Mouse (Mus musculus): Measurements from ENCODE around the gene Trp53i11.

The Trp53i11 gene

DNA sequence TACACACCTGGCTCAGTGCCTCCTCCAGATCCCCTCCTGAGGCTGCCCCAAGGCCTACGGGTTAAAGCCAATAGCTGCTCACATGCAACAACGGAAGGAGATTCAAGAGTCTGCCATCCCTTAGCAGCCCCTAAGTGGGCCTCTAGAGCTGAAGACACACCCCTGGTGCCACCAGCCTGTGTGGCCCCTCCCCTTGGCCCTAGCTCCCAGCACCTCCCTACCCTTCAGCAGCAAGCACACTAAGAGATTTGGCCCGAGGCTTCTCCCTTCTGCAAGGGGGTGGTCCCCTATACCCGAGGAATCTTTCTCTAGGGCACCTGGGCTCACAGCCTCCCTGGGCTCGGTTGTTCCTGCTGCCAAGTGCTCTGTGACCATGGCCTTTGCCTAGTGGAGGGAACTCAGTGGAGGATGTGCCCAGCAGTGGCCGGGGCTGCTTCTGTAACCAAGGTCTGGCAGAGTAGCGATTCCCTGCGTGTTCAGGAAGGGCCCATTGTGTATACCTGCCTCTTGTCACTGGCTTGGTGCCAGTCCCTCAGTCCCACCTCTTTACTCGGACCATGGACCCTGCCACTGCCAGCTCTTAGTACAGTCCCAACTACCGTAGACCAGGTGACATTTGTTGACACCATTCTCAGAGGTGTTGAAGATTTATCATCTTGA is 13.5 kb downstream of the Trp53i11 start:
- DNase-seq (ENCODE audit: low spot score): no peak

DNA sequence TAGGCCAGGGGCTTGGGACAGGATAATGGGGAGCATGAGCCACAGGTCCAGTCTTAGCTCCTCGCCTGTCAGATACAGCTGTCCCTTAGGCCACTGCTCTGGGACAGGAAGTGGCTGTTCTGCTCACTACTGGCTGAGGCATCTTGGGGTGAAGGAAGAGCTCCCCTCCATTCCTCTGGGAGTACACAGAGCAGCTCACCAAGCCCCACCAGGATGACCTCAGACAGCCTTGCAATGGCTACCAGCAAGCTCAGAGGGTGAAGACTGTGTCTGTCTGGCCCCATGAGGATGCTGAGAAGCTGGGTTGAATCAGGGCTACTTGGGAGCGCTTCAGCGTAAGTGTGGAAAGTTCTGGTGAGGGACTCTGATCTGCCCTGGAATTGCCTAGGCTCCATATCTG is 14.6 kb downstream of the Trp53i11 start:
- no peak for DNase-seq (ENCODE audit: low spot score)

DNA sequence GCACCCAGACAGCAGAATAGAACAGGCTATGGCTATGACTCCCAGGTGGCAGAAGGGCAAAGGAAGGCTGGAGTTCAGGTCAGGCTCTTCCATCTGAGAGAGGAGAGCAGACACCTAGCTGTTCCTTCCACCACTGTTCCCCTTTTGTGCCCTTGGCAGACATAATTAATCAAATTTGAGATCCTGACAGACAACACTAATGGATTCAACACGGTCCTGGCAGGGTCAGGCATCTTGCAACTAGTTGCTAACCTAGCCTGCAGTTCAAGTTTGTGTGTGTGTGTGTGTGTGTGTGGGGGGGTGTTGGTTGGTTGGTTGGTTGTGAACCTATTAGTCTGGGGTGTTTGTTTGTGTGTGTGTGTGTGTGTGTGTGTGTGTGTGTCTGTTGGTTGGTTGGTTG is 15.4 kb downstream of the Trp53i11 start:
- DNase-seq (ENCODE audit: low spot score): no peak

DNA sequence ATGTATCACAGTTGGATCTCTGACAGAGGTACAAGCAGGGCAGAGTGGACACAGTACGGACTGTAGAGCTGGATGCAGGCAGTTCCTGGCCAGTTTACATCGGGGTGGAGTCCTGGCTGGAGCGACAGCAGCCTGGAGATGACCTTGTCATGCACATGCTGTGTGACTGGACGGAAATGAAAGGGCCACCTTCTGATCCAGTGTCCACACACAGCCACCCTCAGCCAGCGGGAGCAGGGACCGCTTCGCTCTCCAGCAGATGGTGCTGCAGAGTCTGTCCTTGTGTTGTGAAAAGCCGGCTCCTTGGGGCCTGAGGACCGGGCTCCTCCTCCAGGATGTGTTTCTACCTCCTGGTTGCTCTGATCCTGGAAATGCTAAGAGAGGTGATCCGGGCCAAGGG is 16.3 kb downstream of the Trp53i11 start:
- DNase-seq (ENCODE audit: low spot score): no peak

DNA sequence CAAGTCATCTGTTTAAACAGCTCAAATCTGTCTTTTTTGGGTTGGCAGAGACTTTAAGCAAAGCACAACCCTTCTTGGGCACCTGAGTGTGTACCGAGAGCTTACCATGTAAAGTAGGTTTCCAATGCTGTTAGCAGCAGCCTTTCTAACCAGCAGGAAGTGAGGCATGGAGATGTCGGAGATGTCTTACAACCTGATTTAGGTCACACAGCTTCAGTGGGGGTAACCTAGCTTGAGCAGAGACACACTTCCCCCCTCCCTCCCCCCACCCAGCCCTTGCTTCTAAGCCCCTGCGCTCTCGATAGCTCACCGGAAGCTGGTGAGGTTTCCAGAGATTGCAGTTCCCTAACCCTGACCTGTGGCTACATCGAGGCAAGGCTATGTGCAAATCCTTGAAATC is 17.2 kb downstream of the Trp53i11 start:
- DNase-seq (ENCODE audit: low spot score): no peak

DNA sequence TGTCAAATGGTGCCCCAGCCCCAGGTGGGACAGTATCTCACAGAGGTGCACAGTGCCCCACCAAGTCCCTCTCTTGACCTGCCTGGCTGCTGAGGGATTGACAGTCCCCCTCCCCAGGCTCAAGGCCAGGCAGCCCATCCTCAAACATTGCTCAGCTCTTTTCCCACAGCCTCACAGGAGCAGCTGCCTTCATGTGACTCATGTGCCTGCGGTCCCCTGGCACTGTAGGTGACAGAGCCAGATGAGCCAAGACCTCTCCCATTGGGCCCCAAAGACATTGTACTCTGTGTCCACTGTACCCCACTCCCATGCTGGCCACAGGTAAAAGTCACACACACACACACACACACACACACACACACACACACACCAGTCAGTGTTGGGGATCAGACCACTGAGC is 18.8 kb downstream of the Trp53i11 start:
- DNase-seq (ENCODE audit: low spot score): no peak

DNA sequence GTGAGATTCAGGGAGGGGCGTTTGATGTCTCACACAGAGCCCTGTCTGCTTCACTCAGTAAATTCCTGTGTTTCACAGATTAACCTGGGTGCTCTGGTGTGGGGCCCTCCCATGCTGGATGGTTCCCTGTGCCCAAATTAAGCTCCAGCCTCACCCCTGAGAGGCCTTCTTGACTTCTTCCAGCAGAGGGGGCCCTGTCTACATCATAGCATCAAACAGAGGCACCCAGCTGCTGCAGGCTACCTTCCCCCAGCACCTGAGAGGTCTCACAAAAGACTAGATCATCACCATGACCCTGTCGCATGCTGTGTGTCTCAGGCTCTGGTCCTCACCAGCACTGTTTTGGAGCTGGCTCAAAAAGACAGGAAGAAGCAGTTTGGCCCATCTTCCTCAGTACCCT is 25.0 kb downstream of the Trp53i11 start:
- DNase-seq (ENCODE audit: low spot score): no peak

DNA sequence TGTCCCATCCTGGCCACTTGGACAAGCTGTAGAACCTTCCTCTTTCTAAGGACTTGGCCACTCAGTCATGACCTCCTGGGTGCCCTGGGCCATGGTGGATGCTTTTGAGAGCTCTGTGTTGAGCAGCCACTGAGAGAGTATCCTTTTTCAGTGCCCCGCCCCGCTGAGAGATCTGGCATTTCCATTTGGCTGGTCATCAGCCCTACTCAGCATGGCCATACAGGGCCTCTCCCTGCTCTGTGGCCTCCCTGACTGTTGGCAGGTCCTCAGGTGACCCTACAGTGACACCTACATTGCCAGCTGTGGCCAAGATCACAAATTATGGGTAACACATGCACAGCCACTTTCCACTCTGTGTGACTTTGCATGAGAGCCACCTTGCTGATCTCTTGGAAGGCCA is 25.5 kb downstream of the Trp53i11 start:
- no peak for DNase-seq (ENCODE audit: low spot score)

DNA sequence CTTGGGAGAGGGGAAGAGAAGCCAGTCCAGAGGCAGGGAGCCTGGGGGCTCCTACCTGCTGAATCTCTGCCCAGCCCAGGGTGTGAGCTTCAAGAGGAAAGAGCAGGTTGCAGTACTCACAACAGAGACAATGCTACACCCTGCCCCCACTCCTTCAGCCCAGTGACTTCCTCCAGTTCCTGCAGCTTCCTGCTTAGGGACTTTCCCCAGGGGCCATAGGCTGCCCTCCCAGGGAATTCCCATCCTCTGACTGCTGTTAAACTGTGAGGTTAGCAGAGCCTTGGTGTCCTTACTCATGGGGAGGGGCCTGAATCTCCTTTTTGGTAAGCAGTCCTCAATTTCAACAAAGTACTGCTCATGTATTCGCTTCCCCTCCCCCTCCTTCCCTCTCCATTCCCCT is 26.8 kb downstream of the Trp53i11 start:
- DNase-seq (ENCODE audit: low spot score): no peak

DNA sequence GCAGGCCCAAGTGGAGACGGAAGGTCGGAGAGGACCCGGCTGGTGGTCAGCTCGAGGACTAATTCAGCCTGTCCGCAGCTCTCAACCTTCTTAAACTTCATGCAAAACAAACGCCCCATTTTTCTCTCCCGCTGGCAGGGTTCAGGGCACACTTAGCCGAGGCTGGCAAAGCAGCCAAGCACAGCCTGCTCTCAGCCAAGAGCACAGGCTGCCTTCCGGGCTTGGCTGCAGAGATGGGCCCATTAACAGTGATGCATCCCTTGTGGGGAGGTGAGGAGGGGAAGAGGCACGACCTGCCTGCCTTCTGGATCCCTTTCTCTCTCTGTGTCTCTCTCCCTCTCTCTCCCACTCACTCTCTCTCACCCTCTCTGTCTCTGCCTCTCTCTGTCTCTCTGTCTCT is 28.4 kb downstream of the Trp53i11 start:
- DNase-seq (ENCODE audit: low spot score): no peak

DNA sequence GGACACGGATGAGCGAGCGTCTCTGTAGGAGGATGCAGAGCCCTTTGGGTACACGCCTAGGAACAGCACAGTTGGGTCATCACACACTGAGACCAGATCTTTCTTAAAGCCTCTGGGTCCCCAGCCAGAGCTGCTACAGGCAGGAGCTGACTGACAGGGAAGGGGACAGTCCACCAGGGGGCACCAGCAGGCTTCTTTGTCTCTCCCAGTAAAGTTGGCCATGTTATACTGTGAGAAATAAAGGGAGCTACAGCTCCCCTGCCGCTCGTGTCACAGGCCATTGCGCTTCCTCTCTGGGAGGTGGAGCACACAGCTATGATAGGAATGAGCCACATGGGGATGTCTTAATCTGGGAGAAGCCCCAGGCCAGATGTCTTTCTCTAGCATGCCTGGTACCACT is 29.7 kb downstream of the Trp53i11 start:
- DNase-seq (ENCODE audit: low spot score): peak; percentile 77

DNA sequence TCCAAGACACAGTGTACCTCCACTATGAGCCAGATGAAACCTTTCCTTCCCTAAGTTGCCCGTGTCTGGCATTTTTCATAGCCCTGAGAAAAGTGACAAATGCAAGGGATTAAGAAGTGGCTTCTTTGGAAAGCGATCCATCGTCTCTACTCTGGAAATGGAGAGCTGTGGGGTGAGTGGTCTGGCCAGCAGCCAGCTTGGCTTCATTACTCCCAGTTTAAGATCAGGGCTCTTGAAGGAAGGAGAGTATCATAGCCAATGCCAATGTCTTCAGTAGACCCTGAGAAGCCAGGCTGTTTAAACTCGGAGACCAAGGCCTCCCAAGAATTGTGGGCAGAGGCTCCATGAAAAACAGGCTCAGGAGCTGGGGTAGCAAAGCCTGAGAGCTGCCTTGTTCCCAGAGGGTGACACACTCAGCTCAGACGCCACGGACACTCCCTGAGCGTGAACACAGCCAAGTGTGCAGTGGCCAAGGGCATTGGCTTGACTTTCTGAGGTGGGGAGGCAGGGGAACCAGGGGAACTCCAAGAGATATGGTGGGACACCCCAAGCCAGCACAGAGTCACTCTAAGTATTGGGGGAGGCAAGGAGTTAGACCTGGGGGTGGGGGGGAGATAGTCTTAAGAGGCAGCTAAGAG is 31.1 kb downstream of the Trp53i11 start:
- no peak for DNase-seq (ENCODE audit: low spot score)

DNA sequence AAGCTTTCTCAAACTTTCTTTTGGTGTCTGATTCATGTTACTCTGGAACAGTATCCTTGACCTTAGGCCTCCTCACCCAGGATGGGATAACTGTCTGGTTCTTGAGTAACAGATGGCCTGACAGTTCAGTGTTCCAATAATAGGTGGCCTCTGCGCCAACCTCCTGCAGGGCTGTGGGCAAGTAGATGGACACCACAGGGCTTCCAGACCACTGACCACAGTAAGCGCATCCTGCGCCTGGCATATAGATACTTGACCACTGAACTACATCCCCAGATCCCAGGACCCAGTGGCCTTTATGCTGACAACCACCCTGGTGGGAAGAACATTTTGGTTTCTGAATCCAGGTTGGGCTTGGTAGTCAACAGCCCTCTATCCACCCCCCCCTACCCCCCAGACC is 32.2 kb downstream of the Trp53i11 start:
- DNase-seq (ENCODE audit: low spot score): no peak

DNA sequence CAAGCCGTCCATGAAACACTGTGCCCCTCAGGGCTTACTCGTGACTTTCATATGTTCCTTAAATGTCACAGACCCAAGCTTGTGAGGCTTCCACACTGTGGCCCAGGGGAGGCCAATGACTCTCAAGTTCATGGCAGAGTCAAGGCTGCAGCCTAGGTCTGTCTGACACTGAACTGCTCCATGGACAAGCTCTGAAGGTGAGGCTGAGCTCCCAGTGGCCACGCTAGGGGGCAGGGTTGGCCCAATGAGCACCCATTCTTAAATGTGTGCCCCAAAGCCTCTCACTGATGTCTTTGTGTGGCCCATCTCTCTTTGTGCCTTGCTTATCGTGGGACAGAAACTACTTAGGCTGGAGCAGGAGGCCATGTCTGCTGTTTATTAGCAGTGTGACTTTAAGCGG is 33.1 kb downstream of the Trp53i11 start:
- DNase-seq (ENCODE audit: low spot score): no peak

DNA sequence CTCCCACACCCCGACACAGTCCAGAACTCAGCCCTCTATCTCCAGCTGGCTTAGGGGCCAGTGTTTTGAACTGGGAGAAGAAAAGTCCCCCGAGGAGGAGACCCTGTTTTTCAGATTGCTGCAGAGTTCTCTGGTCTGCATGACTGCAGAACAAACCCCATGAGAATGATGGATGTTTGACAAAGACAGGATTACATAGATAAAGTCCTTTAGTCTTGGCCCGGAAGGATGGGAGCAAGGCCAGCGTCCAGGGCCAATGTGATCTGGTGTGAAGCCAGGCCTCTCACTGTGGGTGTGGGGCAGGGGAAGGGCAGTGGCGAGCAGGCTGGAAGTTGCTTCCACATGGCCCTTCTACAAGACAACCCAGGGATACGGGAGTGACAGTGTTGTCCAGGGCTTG is 36.1 kb downstream of the Trp53i11 start:
- no peak for DNase-seq (ENCODE audit: low spot score)

DNA sequence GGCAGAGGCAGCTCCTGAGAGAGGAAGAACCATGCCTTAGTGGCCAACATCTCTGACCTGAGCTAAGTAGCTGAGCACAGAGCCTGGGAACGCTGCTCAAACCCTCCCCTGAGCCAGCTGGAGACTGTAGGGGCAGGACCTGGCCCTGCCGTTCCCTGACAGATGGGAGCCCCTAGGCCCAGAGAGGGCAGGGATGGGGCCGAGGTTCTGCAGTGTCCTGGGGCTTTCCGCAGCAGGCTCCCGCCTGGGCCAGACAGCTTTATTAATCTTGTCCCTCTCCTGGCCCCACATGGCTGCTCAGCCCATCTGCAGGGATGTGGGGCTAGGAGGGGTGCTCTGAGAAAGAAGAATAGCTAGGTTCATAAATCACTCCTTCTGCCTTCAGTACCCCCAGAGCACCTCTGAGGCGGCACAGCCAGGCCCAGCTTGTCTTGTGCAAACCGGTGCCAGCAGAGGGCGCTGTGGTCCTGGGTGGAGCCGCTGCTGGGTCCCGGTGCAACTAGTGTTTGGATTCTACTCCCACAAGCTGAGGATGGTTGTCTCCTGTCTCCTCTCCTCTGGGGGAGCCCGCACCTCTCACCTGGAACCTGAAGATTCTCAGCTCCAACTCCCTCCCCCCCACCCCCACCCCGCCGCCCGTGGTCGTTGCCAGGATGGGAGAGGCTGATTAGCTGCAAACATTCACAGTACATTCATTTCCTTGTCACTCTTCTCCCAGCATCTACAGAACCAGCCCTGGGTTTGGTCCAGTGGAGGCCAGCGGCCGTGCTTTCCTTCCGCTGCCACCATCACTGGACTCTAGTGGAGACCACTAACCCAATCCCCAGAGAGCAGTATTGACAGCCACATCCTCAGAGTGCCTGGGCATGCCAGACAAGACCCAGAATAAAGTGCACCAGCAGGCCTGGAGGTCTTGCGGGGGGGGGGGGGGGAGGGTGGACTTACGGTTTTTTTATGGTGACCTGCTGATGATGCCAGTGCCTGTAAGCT is 39.6 kb downstream of the Trp53i11 start:
- peak; percentile 81 for DNase-seq (ENCODE audit: low spot score)

DNA sequence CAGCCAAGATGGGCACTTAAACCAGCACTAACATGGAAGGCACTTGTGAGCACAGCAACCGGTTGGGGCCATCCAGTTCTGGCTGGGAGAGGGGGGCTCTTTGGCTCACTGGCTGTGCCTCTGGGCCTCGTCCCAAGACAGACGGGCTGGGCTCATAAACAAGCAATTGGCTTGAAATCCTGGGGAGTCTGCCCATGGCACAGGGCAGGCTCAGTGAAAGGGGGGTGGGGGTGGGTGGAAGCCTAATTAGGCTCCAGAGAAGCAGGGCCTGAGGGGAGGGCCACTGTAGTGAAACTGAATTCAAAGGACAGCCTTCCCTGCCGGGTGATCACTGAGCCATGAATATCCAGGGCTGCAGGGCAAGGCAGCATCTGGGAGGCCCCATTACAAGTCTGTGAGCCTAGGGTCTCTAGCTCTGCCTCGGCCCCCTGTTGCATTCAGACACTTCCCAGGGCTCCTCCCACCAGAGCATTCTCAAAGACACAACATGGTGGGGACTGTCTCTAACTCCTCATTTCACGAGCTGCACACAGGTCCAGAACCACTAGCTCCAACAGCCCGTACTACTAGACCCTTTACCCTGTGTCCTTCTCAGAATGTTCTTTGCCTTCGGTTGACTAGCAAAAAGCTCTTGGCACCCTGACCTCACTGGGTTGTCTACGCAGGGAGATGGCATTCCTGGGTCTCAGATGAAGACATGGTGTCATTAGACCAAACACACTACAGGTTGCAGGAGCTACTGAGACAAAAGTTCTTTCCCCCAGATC is 40.5 kb downstream of the Trp53i11 start:
- DNase-seq (ENCODE audit: low spot score): no peak

DNA sequence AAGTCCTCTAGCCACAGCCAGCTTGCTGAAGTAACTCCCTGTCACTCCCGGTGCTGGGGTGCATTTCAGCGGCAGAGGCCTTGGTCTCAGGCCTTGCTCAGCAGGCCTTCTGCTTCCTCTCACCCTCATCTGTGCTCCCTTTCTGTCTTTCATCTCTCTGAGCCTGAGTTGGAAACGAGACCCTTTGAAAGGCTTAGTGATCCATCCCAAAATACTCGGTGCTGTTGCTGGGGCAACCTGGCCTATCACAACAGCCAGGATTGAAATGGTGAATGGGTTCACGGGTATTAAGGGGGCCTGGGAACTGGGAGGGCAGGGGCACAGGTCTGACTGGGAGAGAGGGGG is 41.1 kb downstream of the Trp53i11 start:
- no peak for DNase-seq (ENCODE audit: low spot score)

DNA sequence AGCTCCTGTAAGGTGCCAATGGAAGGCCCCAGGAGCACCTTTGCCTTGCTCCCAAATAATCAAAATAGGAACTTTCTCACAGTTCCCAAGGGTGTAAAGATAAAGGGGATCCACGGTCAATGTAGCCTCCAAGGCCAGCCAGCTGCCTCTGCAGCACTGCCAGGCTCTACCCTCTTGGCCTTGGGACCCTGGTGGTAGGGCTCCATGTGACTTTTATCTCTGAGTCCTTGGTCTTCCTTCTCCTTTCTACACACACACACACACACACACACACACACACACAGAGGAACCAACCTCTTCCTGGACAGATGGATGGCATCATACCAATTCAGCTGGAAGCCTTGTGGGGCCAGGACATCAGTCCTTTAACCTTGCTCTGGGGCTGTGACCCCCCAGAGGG is 44.8 kb downstream of the Trp53i11 start:
- DNase-seq (ENCODE audit: low spot score): no peak

DNA sequence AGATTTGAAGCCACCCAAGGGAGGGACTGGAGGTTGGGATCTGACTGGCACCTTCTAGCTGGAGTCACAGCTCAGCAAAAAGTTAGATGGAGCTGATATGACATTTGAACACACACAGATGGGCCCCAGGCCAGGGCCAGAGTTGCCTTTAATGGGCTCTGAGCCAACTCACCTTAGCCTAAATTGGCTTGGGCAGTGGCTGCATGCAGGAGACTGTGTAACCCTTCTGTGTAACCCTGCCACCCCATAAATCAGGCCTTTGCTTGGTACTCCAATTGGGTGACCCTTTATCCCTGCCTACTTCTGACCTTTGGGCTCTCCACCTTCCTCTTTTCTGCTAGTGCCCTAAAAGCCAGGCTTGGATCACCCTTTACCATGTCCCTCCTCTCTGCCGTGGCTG is 49.7 kb downstream of the Trp53i11 start:
- DNase-seq (ENCODE audit: low spot score): no peak

DNA sequence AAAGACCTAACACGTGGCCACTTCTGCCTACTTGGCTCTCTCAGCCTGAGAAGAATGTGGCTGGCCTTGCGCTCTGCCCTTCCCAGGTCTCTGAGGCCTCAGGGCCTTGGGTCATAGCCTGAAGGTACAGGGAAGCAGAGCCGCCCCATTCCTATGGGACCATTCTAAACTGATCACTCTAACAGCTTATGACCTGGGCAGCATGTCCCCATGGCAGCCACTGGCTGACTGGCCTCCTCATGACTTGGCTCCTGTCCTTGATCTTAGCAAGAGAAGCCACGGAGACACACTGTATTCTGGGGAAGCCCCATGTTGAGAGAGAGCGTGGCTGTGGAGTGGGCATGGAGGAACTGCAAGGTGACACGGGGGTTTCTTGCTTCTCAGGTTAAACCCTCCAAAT is 51.5 kb downstream of the Trp53i11 start:
- no peak for DNase-seq (ENCODE audit: low spot score)

DNA sequence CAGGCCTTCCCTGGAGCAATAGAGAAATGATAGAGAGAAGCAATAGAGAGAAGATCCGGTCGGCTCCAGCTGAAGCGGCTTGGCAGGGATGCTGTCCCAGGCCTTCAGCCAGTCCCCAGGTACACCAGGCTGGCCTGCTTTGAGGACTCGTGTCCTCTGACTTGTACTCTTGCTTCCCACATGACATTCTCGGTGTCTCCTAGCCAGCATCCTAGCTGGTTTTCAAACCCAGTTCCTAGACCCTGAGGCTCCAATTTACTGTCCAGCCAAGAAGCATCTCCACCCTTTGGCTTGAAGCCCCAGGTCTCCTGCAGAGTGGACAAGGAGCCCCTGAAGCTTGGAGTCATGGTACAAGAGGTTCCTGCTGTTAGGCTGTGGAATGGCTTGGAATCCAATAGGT is 54.8 kb downstream of the Trp53i11 start:
- no peak for DNase-seq (ENCODE audit: low spot score)
